In genomic region chr8:17690074-17690848, GRCm38 (mm10) we compare ENCODE assay signal across 18 mouse cellular contexts.
"Had no signal": no experiment of that assay in that cellular context is flagged by ENCODE, and none has a peak within 500 bp of the region (broad histone marks: within the 10 kb centered on the region; RNA-seq: fewer than 3 reads in every experiment).

No protein-coding gene starts in this region.

- H3K4me3 ChIP-seq: layer of hippocampus, adult 2 months; limb, embryonic 10.5 days; limb, embryonic 13.5 days; liver, embryonic 12.5 days; liver, embryonic 15.5 days; stomach, embryonic 15.5 days had no signal

- H3K9ac ChIP-seq: limb, embryonic 13.5 days; liver, embryonic 12.5 days; liver, embryonic 15.5 days; stomach, embryonic 15.5 days had no signal

- H3K27ac ChIP-seq: layer of hippocampus, adult 2 months; limb, embryonic 10.5 days; limb, embryonic 13.5 days; liver, embryonic 12.5 days; liver, embryonic 15.5 days; stomach, embryonic 15.5 days had no signal

- H3K4me1 ChIP-seq: limb, embryonic 10.5 days; limb, embryonic 13.5 days; liver, embryonic 12.5 days; liver, embryonic 15.5 days; stomach, embryonic 15.5 days had no signal

- H3K4me2 ChIP-seq: limb, embryonic 13.5 days; liver, embryonic 12.5 days; liver, embryonic 15.5 days; midbrain, embryonic 11.5 days; stomach, embryonic 15.5 days had no signal

- DNase-seq: kidney, adult 18-20 months; kidney, adult 9 months; kidney, postnatal 25 days; layer of hippocampus, adult 9-11 months; liver; midbrain, embryonic 14.5 days; right cerebral cortex, adult 18-20 months; right cerebral cortex, postnatal 25 days; spleen, adult 18-20 months; thymus, postnatal 25 days had no signal

- H3K27me3 ChIP-seq: limb, embryonic 13.5 days; liver, embryonic 12.5 days; liver, embryonic 15.5 days; stomach, embryonic 15.5 days had no signal

- H3K9me3 ChIP-seq: limb, embryonic 10.5 days; limb, embryonic 13.5 days; liver, embryonic 12.5 days; liver, embryonic 15.5 days; stomach, embryonic 15.5 days had no signal

- ATAC-seq: intestine, embryonic 16.5 days; liver, embryonic 12.5 days had no signal

- H3K36me3 ChIP-seq: limb, embryonic 10.5 days; limb, embryonic 13.5 days; liver, embryonic 12.5 days; liver, embryonic 15.5 days; stomach, embryonic 15.5 days had no signal
